ENCODE assay signal across 11 mouse cellular contexts in the genomic region with DNA sequence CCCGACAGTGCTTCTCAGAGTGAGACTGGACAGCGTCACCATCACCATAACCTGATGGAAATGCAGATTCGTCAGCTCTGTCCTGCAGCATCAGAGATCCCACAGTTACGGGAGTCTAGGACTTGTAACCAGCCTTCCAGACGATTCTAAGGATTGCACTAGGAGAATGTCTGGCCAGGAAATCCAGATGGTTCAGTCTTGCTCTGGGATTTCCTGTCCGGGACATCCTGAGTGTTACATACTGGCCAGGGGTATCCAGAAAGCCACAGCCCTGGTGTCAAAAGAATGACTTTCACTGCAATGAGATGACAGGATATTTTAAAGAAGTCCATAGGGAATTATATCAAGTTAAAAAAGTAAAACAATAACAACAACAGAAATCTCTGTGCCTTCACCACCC.
DNase-seq lines count a peak whose midpoint lies in the region; ATAC-seq and TF ChIP-seq lines count a peak whose summit lies in the region.
"Had no signal": no experiment of that assay in that cellular context is flagged by ENCODE, and none has a peak within 500 bp of the region (broad histone marks: within the 10 kb centered on the region; RNA-seq: fewer than 3 reads in every experiment).

No protein-coding gene starts in this region.

- 0 out of 2 replicates have a peak overlapping the region, but pooled peaks have one; percentile 36 for H3K27ac ChIP-seq in gastrocnemius, adult 2 months
- peak overlapping the region; percentile 86; the same call in 1 of the 2 replicates for H3K27ac ChIP-seq in hindbrain, embryonic 12.5 days
- no peak overlapping the region for H3K27ac ChIP-seq in hindbrain, embryonic 14.5 days
- peak overlapping the region; percentile 88; the same call in 1 of the 2 replicates for H3K27ac ChIP-seq in midbrain, embryonic 13.5 days
- no peak overlapping the region for H3K27ac ChIP-seq in midbrain, postnatal 0 days (ENCODE audit: low read depth, low read length)

- H3K9ac ChIP-seq in hindbrain, embryonic 12.5 days: no peak overlapping the region
- no peak overlapping the region for H3K9ac ChIP-seq in hindbrain, embryonic 14.5 days
- H3K9ac ChIP-seq in midbrain, embryonic 13.5 days (replicated peaks): no peak overlapping the region
- H3K9ac ChIP-seq in midbrain, postnatal 0 days (replicated peaks; ENCODE audit: low read length, poor library complexity, severe bottlenecking): no peak overlapping the region

- H3K9me3 ChIP-seq in hindbrain, embryonic 12.5 days (replicated peaks): no peaks in the 10 kb centered on the region
- H3K9me3 ChIP-seq in hindbrain, embryonic 14.5 days (ENCODE audit: control insufficient read depth, low read length): no peaks in the 10 kb centered on the region
- no peaks in the 10 kb centered on the region for H3K9me3 ChIP-seq in midbrain, embryonic 13.5 days
- H3K9me3 ChIP-seq in midbrain, postnatal 0 days (ENCODE audit: low read length): no peaks in the 10 kb centered on the region

- H3K27me3 ChIP-seq in hindbrain, embryonic 12.5 days: no peaks in the 10 kb centered on the region
- H3K27me3 ChIP-seq in hindbrain, embryonic 14.5 days (ENCODE audit: control insufficient read depth, insufficient read depth, low read length): no peaks in the 10 kb centered on the region
- H3K27me3 ChIP-seq in midbrain, embryonic 13.5 days: no peaks in the 10 kb centered on the region
- H3K27me3 ChIP-seq in midbrain, postnatal 0 days (ENCODE audit: insufficient read depth, low read length): no peaks in the 10 kb centered on the region

- no peak for DNase-seq in gastrocnemius, adult 2 months
- no peak for DNase-seq in gastrocnemius, adult 18-20 months (ENCODE audit: low spot score)
- DNase-seq in hindbrain, embryonic 14.5 days (ENCODE audit: low spot score): no peak
- DNase-seq in midbrain, postnatal 0 days (ENCODE audit: low spot score): no peak
- DNase-seq in frontal cortex, postnatal 10 days (ENCODE audit: low spot score in 2 of 2): no peak
- DNase-seq: adrenal gland, adult 2 months; cerebellum, adult 9-10 months; embryo, embryonic 11 days; thymus, postnatal 4 days had no signal

- intact Hi-C loops in gastrocnemius, adult 2 months (cut with DNase I): no loop called here

- peaks cover 72% of the 10 kb centered on the region for H3K4me1 ChIP-seq in hindbrain, embryonic 12.5 days
- H3K4me1 ChIP-seq in hindbrain, embryonic 14.5 days (replicated peaks; ENCODE audit: control insufficient read depth, insufficient read depth, low read length): peaks cover 50% of the 10 kb centered on the region
- peaks cover 85% of the 10 kb centered on the region for H3K4me1 ChIP-seq in midbrain, embryonic 13.5 days (replicated peaks)
- peaks cover 19% of the 10 kb centered on the region for H3K4me1 ChIP-seq in midbrain, postnatal 0 days (ENCODE audit: insufficient read depth, low read length)

- no peak for TF ChIP-seq CTCF in gastrocnemius, adult 2 months (IDR thresholded peaks at IDR 0.05)
- TF ChIP-seq CTCF in midbrain, postnatal 0 days (IDR thresholded peaks at IDR 0.05): no peak

- no peak overlapping the region for H3K4me3 ChIP-seq in gastrocnemius, adult 2 months
- no peak overlapping the region for H3K4me3 ChIP-seq in hindbrain, embryonic 12.5 days
- no peak overlapping the region for H3K4me3 ChIP-seq in hindbrain, embryonic 14.5 days (replicated peaks; ENCODE audit: low read length)
- H3K4me3 ChIP-seq in midbrain, embryonic 13.5 days (replicated peaks): no peak overlapping the region
- no peak overlapping the region for H3K4me3 ChIP-seq in midbrain, postnatal 0 days (ENCODE audit: low read depth, low read length)

- 91% methylated on average over 6 of the region's 6 CpGs for WGBS in hindbrain, embryonic 12.5 days
- 87% methylated on average over 6 of the region's 6 CpGs for WGBS in hindbrain, embryonic 14.5 days
- WGBS in midbrain, embryonic 13.5 days: 91% methylated on average over 6 of the region's 6 CpGs
- 81% methylated on average over 6 of the region's 6 CpGs for WGBS in midbrain, postnatal 0 days

- no peak for ATAC-seq in hindbrain, embryonic 12.5 days (ENCODE audit: low FRiP score)
- ATAC-seq in hindbrain, embryonic 14.5 days (ENCODE audit: low FRiP score): no peak
- no peak for ATAC-seq in midbrain, embryonic 13.5 days
- no peak for ATAC-seq in midbrain, postnatal 0 days (ENCODE audit: low FRiP score)

- peaks cover 25% of the 10 kb centered on the region; the same call in 1 of the 2 replicates for H3K36me3 ChIP-seq in hindbrain, embryonic 12.5 days
- H3K36me3 ChIP-seq in hindbrain, embryonic 14.5 days (replicated peaks; ENCODE audit: control insufficient read depth, insufficient read depth): peaks cover 9% of the 10 kb centered on the region
- peaks cover 37% of the 10 kb centered on the region for H3K36me3 ChIP-seq in midbrain, embryonic 13.5 days
- 0 out of 2 replicates have a peak, but pooled peaks cover 9% of the 10 kb centered on the region for H3K36me3 ChIP-seq in midbrain, postnatal 0 days (ENCODE audit: insufficient read depth, low read length)

- no peak overlapping the region for H3K4me2 ChIP-seq in hindbrain, embryonic 12.5 days (replicated peaks)
- H3K4me2 ChIP-seq in hindbrain, embryonic 14.5 days (replicated peaks): no peak overlapping the region
- no peak overlapping the region for H3K4me2 ChIP-seq in midbrain, embryonic 13.5 days (replicated peaks)
- no peak overlapping the region for H3K4me2 ChIP-seq in midbrain, postnatal 0 days (ENCODE audit: low read depth, low read length, poor library complexity, severe bottlenecking)

Comparison
In these comparisons a context has a peak if more than half of its experiments do, and no peak if none do; other contexts are left out.
1. H3K27ac ChIP-seq: peak in gastrocnemius, adult 2 months (single experiment), hindbrain, embryonic 12.5 days (single experiment) and midbrain, embryonic 13.5 days (single experiment); none in hindbrain, embryonic 14.5 days (single experiment) and midbrain, postnatal 0 days (single experiment).